8 mouse cellular contexts compared by ENCODE assay signal in the genomic region with DNA sequence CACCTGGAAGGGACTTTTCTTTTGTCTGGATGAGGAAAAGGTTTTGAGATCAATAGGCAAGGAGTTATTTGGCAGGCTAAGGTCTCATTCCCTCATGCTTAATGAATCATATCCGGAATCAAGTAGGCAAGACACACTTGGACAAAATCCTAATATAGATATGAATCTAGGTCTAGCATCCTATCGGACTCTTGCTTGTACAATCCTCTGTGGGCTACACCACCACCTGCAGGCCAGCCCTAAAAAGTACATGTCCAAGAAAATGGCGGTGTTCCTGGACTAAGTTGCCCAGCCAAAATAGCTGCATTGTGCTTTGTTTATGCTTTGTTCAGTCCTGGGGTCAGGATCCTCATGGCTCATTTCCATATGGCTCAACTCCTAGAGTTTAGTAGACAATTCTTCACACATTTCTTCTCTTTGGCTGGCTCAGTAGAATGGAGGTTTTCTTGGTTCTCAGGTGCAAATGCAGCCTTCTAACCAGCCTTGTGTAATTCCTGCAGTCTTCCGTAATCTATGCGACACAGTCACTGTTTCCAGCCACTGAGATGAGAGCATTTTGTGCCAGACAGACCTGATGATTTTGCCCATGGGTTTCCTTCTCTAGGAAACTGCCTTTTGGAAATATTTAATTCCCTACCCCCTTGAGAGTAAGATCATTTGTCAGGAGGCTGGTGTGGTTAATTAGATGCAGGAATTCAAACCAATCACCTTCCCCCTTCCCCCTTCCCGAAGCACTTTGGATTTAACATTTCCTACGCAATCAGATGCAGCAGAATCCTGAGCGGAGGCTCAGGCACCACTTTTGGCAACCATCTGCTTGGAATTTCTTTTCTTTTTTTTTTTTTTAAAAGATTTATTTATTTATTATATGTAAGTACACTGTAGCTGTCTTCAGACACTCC.
DNase-seq lines count a peak whose midpoint lies in the region; ATAC-seq and TF ChIP-seq lines count a peak whose summit lies in the region.

No protein-coding gene starts in this region.

- intact Hi-C loops in gastrocnemius, postnatal 14 days (cut with DNase I; ENCODE audit: low total_unique reads): loop anchor here (10.0 kb wide), 1 partner anchor 358 kb away; no protein-coding TSS in a partner anchor

- 47% methylated on average over 8 of the region's 8 CpGs for WGBS in stomach, postnatal 0 days

- DNase-seq in frontal cortex, postnatal 25 days (ENCODE audit: low spot score in 2 of 2): no peak
- no peak for DNase-seq in G1E (ENCODE audit: low spot score)
- peak; percentile 87 for DNase-seq in cerebellum, adult 9-10 months
- peak; percentile 60 for DNase-seq in gastrocnemius, postnatal 14 days
- peak; percentile 60 for DNase-seq in layer of hippocampus, adult 11-12 months (ENCODE audit: low spot score)
- peak; percentile 77 for DNase-seq in lung, postnatal 36 days
- peak; percentile 57 for DNase-seq in stomach, postnatal 0 days (ENCODE audit: low spot score)

- ATAC-seq in frontal cortex, adult (ENCODE audit: low TSS enrichment): peak; percentile 56
- ATAC-seq in G1E (ENCODE audit: extremely low read depth, insufficient number of reproducible peaks, low FRiP score, poor library complexity, severe bottlenecking): no peak
- ATAC-seq in stomach, postnatal 0 days (ENCODE audit: low FRiP score, low TSS enrichment): no peak

- no peak overlapping the region for H3K4me3 ChIP-seq in G1E (ENCODE audit: low read depth, low read length)
- H3K4me3 ChIP-seq in stomach, postnatal 0 days (ENCODE audit: low read depth, low read length): no peak overlapping the region

- peak; percentile 36; the same call in 1 of the 2 replicates for TF ChIP-seq CTCF in G1E (IDR thresholded peaks at IDR 0.05; ENCODE audit: low read depth, low read length)
- peak; percentile 93 for TF ChIP-seq CTCF in stomach, postnatal 0 days (IDR thresholded peaks at IDR 0.05; ENCODE audit: low read depth)

- no peak for TF ChIP-seq EP300 in stomach, postnatal 0 days (optimal IDR thresholded peaks at IDR 0.05)

- no peak overlapping the region for H3K27ac ChIP-seq in stomach, postnatal 0 days (replicated peaks)

- H3K4me2 ChIP-seq in stomach, postnatal 0 days (replicated peaks; ENCODE audit: low read depth): no peak overlapping the region

- H3K36me3 ChIP-seq in G1E (replicated peaks): no peaks in the 10 kb centered on the region
- H3K36me3 ChIP-seq in stomach, postnatal 0 days (ENCODE audit: control insufficient read depth, insufficient read depth, low read length): no peaks in the 10 kb centered on the region

- no peak overlapping the region for H3K9ac ChIP-seq in stomach, postnatal 0 days (ENCODE audit: low read length)

- H3K4me1 ChIP-seq in G1E (ENCODE audit: insufficient read depth, low read depth, low read length): peaks cover 12% of the 10 kb centered on the region
- no peaks in the 10 kb centered on the region for H3K4me1 ChIP-seq in stomach, postnatal 0 days (replicated peaks; ENCODE audit: control insufficient read depth, insufficient read depth)

- peaks cover 20% of the 10 kb centered on the region for H3K27me3 ChIP-seq in G1E (ENCODE audit: insufficient read depth, low read length)
- H3K27me3 ChIP-seq in stomach, postnatal 0 days (ENCODE audit: control insufficient read depth, insufficient read depth, low read length): no peaks in the 10 kb centered on the region

- H3K9me3 ChIP-seq in G1E (replicated peaks): 0 out of 2 replicates have a peak, but pooled peaks cover 2% of the 10 kb centered on the region
- H3K9me3 ChIP-seq in stomach, postnatal 0 days (ENCODE audit: control insufficient read depth, low read length): no peaks in the 10 kb centered on the region

Comparison
In these comparisons a context has a peak if more than half of its experiments do, and no peak if none do; other contexts are left out.
1. DNase-seq: peak in cerebellum, adult 9-10 months (single experiment), gastrocnemius, postnatal 14 days (single experiment), layer of hippocampus, adult 11-12 months (single experiment), lung, postnatal 36 days (single experiment) and stomach, postnatal 0 days (single experiment); none in frontal cortex, postnatal 25 days (0 of 2) and G1E (single experiment).